Mouse (Mus musculus) cerebellum, postnatal 25 days (tissue): ENCODE measurements around the gene Noct.

Experiments
- DNase-seq, 2 experiments: peaks; one replicate each; pipeline ENCODE4 v3.0.0; 2021; ENCODE audit warnings: mixed read lengths in 2 of 2

Gene Noct

GRCm38 (mm10) chr3:51232205-51232910 is 8.1 kb downstream of the Noct start:
- DNase-seq, result no peak

DNA sequence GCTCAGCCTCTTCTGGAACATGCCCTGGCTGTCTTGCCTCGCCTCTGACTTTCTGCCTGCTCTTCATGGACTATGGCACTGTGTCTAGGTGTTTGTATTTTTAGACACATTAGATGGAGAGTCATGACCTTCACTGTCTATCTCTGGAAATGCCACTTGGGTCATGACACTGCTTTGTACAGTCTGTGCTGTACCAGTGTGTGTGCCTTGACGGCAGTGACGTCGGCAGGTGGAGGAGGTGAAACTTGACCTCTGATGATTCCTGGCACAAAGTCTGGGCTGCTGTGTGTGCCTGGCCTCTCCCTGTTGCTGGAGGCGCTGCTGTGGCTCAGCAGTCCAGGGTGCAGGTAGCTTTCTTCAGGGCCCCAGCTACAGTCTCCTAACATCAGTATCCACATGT is 9.2 kb downstream of the Noct start:
- no peak for DNase-seq

GRCm38 (mm10) chr3:51233918-51234751 is 9.9 kb downstream of the Noct start:
- peak; percentile 84 to 91 for DNase-seq

- DNase-seq, result no peak
Measured at GRCm38 (mm10) chr3:51234752-51235055, 10.5 kb downstream of the Noct start.

DNA sequence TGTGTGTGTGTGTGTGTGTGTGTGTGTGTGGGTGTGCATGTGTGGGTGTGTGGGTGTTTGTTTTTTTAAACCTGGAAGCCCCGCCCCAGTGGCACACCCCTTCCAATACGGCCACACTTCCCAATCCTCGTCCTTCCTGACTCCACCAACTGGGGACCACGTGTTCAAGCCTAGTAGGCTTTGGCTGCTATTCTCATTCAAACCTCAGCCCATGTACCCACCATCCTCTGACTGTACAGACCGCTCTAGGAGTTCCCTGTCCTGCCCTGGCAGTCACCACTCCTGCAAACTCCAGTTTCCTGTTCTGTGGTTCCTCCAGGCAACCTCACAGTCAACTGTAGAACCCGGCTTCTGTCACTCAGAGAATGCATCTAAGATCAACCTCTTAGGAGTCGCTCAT is 14.3 kb downstream of the Noct start:
- DNase-seq, result no peak

DNA sequence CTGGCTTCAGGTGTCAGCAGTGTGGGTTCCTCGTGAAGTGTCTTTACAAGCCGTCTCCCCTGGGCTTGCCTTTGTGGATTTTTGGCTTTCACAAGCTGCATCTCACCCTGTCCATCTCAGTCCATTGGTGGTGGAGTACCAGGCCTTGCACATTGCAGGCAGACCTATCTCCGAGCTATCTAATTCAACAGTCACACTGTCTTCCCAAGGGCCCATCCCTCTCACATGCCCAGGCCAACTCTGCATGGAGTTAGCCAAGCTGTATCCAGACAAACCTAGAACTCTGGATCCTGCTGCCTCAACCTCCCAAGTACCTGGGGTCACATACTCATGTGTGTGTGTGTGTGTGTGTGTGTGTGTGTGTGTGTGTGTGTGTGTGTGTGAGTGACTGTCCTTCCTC is 15.3 kb downstream of the Noct start:
- no peak for DNase-seq

DNA sequence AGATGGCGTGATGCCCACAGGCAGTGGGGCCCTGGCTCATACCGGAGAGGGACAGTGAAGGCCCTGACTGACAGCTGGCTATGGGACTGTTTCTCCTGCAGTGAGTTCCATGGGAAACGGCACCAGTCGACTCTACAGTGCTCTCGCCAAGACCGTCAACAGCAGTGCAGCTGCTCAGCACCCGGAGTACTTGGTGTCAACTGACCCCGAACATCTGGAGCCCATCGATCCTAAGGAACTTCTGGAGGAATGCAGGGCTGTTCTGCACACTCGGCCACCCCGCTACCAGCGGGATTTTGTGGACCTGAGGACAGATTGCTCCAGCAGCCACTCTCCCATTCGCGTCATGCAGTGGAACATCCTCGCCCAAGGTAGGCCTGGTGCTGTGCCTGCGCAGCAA is 23.5 kb downstream of the Noct start:
- no peak for DNase-seq

DNA sequence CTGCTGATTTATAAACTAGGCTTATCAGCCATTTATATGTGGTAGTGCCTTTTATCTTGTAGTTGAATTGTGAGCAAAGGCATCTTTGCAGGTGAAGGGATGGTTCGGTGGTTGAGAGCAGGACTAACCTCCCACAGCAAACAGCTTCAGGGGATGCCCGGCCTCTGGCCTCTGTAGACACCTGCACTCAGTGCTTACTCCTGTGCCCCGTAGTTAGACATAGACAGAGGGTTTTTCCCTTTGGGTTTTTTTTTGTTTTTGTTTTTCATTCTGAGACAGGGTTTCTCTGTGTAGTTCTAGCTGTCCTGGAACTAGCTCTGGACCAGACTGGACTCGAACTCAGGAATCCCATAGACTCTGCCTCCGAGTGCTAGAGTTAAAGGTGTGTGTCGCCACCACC is 24.4 kb downstream of the Noct start:
- DNase-seq, result no peak

GRCm38 (mm10) chr3:51249460-51249859 is 25.2 kb downstream of the Noct start:
- no peak for DNase-seq

GRCm38 (mm10) chr3:51249866-51250265 is 25.6 kb downstream of the Noct start:
- DNase-seq, result no peak

GRCm38 (mm10) chr3:51251057-51251456 is 26.8 kb downstream of the Noct start:
- no peak for DNase-seq

GRCm38 (mm10) chr3:51252223-51252622 is 28.0 kb downstream of the Noct start:
- DNase-seq, result no peak

- DNase-seq, result no peak
Measured at GRCm38 (mm10) chr3:51252689-51253402, 28.6 kb downstream of the Noct start.

GRCm38 (mm10) chr3:51254784-51255183 is 30.5 kb downstream of the Noct start:
- no peak for DNase-seq

GRCm38 (mm10) chr3:51256450-51256849 is 32.2 kb downstream of the Noct start:
- DNase-seq, result no peak

- no peak for DNase-seq
Measured at GRCm38 (mm10) chr3:51258070-51258469, 33.8 kb downstream of the Noct start.

- DNase-seq, result no peak
Measured at GRCm38 (mm10) chr3:51262942-51263341, 38.7 kb downstream of the Noct start.

DNA sequence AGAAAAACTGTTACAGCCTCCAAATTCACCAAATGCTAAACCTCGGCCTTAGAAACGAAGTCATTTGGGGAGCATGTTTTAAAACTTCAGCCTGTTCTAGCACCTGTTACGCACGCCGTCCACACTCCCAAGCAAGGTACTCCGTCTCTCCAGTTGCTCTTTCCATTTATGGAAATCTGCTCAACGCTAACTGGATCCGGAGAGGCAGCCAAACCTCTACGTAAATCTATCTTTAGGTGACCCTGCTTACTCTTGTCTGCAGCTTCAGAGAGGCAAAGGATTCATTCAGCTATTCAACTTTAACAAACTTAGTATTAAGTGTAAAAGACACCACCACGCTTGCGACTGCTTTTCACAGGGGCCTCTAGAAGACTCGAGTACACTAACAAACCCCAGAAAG is 44.2 kb downstream of the Noct start:
- DNase-seq, result no peak

- no peak for DNase-seq
Measured at GRCm38 (mm10) chr3:51270069-51270817, 46.0 kb downstream of the Noct start.

DNA sequence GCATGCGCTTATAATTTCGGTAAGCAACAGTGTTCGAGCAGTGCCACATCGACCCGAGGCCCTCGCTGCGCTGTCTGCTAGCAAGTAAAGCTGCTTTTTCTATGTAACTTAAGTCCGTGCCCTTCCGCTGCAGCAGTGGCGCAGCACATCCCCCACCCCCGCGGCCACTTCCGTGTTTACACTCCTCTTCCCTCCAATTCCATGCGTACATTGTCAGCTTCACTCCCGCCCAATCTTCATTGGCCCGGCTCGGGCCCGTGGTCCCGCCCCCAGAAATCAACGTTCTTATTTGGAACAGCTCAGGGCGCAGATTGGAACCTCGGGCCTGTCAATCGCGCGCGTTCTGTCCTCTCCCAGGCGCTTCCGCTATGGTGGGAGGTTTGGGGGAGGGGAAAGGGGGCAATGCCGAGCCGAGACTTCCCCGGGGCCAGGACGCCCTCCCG is 51.7 kb downstream of the Noct start:
- DNase-seq, result peak; percentile 96 to 97

DNA sequence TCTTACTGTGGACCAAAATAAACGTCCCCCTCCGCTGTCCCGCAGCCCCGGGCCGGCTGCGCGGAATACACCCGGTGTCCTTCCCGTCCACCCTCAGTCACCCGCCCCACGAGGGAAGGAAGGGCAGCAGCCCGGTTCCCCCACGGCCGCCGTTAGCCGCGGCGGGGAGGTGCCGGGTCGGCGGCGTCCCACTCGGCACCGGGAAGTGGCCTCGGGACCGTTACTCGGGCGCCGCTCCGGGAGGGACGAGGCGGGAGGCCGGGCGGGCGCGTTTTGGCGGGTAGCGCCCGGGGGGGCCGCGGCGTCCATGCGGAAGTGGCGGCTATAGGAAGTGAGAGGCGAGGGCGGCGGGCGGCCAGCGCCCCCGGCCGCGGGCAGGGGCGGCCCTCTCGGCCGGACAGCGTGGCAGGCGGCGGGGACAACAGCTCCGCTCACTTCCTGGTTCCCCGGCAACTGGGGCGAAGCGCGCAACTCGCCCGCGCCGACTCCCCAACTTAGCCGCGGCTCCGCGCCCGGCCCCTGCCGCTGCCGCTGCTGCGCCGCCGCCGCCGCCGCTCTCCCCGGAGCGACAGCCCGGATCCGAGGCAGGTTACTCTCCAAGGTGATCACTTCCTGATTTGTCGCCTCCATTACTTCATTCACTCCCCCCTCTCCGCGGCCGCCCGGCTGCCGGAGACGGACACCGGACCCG is 52.3 kb downstream of the Noct start:
- peak in 1 of 2 experiments; percentile 69 for DNase-seq
